In the genomic region with DNA sequence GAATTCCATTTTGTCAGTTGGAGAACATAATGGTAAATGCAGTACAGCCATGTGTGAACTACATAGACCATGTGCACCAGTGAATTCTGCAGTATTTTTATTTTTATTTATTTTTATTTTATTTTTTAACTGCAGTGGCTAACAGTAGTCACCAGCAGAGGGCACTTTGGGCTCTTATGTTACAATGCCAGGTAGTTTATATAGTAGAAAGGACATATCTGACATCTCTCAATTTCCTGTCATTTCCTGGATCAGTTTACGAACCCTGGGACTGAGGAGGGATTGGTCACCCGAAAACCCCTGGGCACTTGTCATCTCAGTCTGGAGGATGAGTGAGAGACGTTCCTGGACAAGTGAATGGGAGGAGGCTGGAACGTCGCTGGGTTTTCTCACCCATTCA, we compare ENCODE assay signal across 8 mouse cellular contexts. TPM values are rescaled to one million over a fixed set of nuclear protein-coding genes. Genes with fewer than 3 reads are reported as not detected.
DNase-seq lines count a peak whose midpoint lies in the region; ATAC-seq and TF ChIP-seq lines count a peak whose summit lies in the region.

No protein-coding gene starts in this region.

- no peaks in the 10 kb centered on the region for H3K4me1 ChIP-seq in bone marrow macrophage, adult 2 months (ENCODE audit: control insufficient read depth, insufficient read depth, low read length)

- TF ChIP-seq POLR2A in bone marrow macrophage, adult 2 months (IDR thresholded peaks at IDR 0.05; ENCODE audit: borderline replicate concordance, low read depth, low read length) = no peak

- ATAC-seq in erythroblast, adult 5-6 weeks (replicated peaks; ENCODE audit: low FRiP score, poor library complexity, severe bottlenecking) = no peak
- no peak for ATAC-seq in megakaryocyte, adult 5-6 weeks (ENCODE audit: poor library complexity, severe bottlenecking)

- no peak overlapping the region for H3K4me3 ChIP-seq in bone marrow macrophage, adult 2 months (ENCODE audit: insufficient read depth, low read length)

- peak; percentile 35 for DNase-seq in layer of hippocampus, adult 11-12 months (ENCODE audit: low spot score)
- no peak for DNase-seq in layer of hippocampus, adult 9-11 months
- DNase-seq in forelimb bud, embryonic 11.5 days (ENCODE audit: low read depth, low spot score) = peak; percentile 11
- peak; percentile 22 for DNase-seq in lung, postnatal 14 days
- DNase-seq in urinary bladder, postnatal 14 days (ENCODE audit: low spot score) = no peak

- H3K27ac ChIP-seq in bone marrow macrophage, adult 2 months (ENCODE audit: insufficient read depth, low read depth, low read length) = no peak overlapping the region

- TF ChIP-seq CTCF in bone marrow macrophage, adult 2 months (IDR thresholded peaks at IDR 0.05; ENCODE audit: low read depth, low read length) = 0 out of 2 replicates have a peak, but pooled peaks have one; percentile 16

RNA-seq across cellular contexts. Expression of a gene that starts 52.4 kb away (rescaled TPM):
- 14.3 and 18.4 TPM in 2 replicates for polyA plus RNA-seq in bone marrow macrophage, adult 2 months (2012; ENCODE audit: insufficient read depth, insufficient read length, missing spikeins)
- total RNA-seq in erythroblast, adult 5-6 weeks (2015; ENCODE audit: low replicate concordance) = 7.7 and 11.0 TPM in 2 replicates
- total RNA-seq in erythroblast, adult 5-6 weeks (2017; ENCODE audit: low replicate concordance) = 4.3 and 14.5 TPM in 2 replicates
- 12.6 and 12.8 TPM in 2 replicates for total RNA-seq in megakaryocyte, adult 5-6 weeks (2015)
- 13.8 and 14.0 TPM in 2 replicates for total RNA-seq in megakaryocyte, adult 5-6 weeks (2017)

Comparison
In these comparisons a context has a peak if more than half of its experiments do, and no peak if none do; other contexts are left out.
1. DNase-seq: peak in layer of hippocampus, adult 11-12 months (single experiment), forelimb bud, embryonic 11.5 days (single experiment) and lung, postnatal 14 days (single experiment); none in layer of hippocampus, adult 9-11 months (single experiment) and urinary bladder, postnatal 14 days (single experiment).